ENCODE assay signal across 17 mouse cellular contexts in the genomic region with DNA sequence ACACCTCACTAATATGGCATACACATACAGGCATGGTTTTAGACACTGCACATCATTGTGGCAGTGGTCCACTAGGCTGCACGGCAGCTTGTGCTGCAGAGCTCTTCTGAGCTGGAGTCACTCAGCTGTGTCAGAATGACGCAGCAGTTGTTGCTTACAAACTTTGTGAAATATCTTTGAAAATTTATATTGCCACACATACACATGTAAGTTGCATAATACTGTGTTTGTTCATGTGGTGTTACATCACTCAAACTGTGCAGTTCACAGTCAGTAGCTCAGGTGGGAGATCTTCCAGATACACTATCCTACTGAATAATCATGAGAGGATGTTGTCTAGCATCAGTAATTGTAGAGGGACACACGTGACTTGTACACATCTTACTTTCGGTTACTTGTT. TPM values are rescaled to one million over a fixed set of nuclear protein-coding genes. Genes with fewer than 3 reads are reported as not detected.
DNase-seq lines count a peak whose midpoint lies in the region; ATAC-seq and TF ChIP-seq lines count a peak whose summit lies in the region.
"Had no signal": no experiment of that assay in that cellular context is flagged by ENCODE, and none has a peak within 500 bp of the region (broad histone marks: within the 10 kb centered on the region; RNA-seq: fewer than 3 reads in every experiment).

No protein-coding gene starts in this region.

- peaks cover 0 to 9% of the 10 kb centered on the region in 2 experiments; a peak in 2 of 4 replicates for H3K36me3 ChIP-seq in MEL (ENCODE audit: control insufficient read depth in 1 of 2, insufficient read depth in 2 of 2, low read length in 2 of 2)

- H3K9ac ChIP-seq in MEL (ENCODE audit: control insufficient read depth, low read depth, low read length, poor library complexity, severe bottlenecking), result no peak overlapping the region
- H3K9ac ChIP-seq: embryonic facial prominence, embryonic 12.5 days; forebrain, embryonic 12.5 days; heart, embryonic 13.5 days; hindbrain, embryonic 12.5 days had no signal

- no peak overlapping the region for H3K27ac ChIP-seq in MEL (ENCODE audit: control insufficient read depth, low read depth, low read length)
- H3K27ac ChIP-seq: embryonic facial prominence, embryonic 12.5 days; forebrain, embryonic 12.5 days; heart, embryonic 13.5 days; hindbrain, embryonic 12.5 days had no signal

- no peak for TF ChIP-seq RAD21 in MEL (IDR thresholded peaks at IDR 0.05; ENCODE audit: low read depth, low read length)

- H3K4me1 ChIP-seq in MEL (ENCODE audit: control insufficient read depth in 1 of 2, insufficient read depth in 2 of 2, low read length in 2 of 2), result no peaks in the 10 kb centered on the region
- H3K4me1 ChIP-seq: embryonic facial prominence, embryonic 12.5 days; forebrain, embryonic 12.5 days; hindbrain, embryonic 12.5 days had no signal

- no peak overlapping the region for H3K4me3 ChIP-seq in MEL (ENCODE audit: control insufficient read depth in 1 of 2, insufficient read depth in 1 of 2, low read depth in 2 of 2, low read length in 2 of 2)
- H3K4me3 ChIP-seq: embryonic facial prominence, embryonic 12.5 days; forebrain, embryonic 12.5 days; heart, embryonic 13.5 days; hindbrain, embryonic 12.5 days had no signal

- no peak for TF ChIP-seq POLR2A in MEL (IDR thresholded peaks at IDR 0.05; ENCODE audit: control insufficient read depth in 1 of 2, insufficient read depth in 1 of 2, low read depth in 1 of 2, low read length in 2 of 2, poor library complexity in 1 of 2)

- H3K9me3 ChIP-seq in MEL (replicated peaks; ENCODE audit: insufficient read depth, low read length), result no peaks in the 10 kb centered on the region
- H3K9me3 ChIP-seq: embryonic facial prominence, embryonic 12.5 days; forebrain, embryonic 12.5 days; heart, embryonic 13.5 days; hindbrain, embryonic 12.5 days had no signal

- no peaks in the 10 kb centered on the region; the same call in 1 of the 2 replicates for H3K79me2 ChIP-seq in MEL (ENCODE audit: control insufficient read depth, insufficient read depth, low read length, poor library complexity)

- peak; percentile 97 for ATAC-seq in granulocyte monocyte progenitor cell, adult 5-6 weeks (replicated peaks; ENCODE audit: poor library complexity, severe bottlenecking)

- H3K27me3 ChIP-seq in MEL (ENCODE audit: control insufficient read depth in 1 of 2, insufficient read depth in 2 of 2, low read length in 2 of 2), result no peaks in the 10 kb centered on the region
- H3K27me3 ChIP-seq: CH12.LX; embryonic facial prominence, embryonic 12.5 days; forebrain, embryonic 12.5 days; heart, embryonic 13.5 days; hindbrain, embryonic 12.5 days had no signal

- DNase-seq in 416B (ENCODE audit: low read depth) (peak; percentile 86), MEL (ENCODE audit: low read depth, low spot score) (no peak)
- DNase-seq in lung, postnatal 36 days, result peak; percentile 69
- no peak for DNase-seq in gastrocnemius, adult 18-20 months (ENCODE audit: low spot score)
- no peak for DNase-seq in left cerebral cortex, adult 11 months (ENCODE audit: low spot score)
- no peak for DNase-seq in yolk sac, embryonic 10.5 days (ENCODE audit: low spot score)
- DNase-seq: cerebellum, adult 9-11 months; gastrocnemius, postnatal 14 days; kidney, adult 8-10 months; right cerebral cortex, postnatal 14 days; thymus, adult 18-20 months had no signal

- TF ChIP-seq EP300 in MEL (IDR thresholded peaks at IDR 0.05; ENCODE audit: low read depth in 1 of 2, low read length in 2 of 2), result no peak

- TF ChIP-seq CTCF in MEL (IDR thresholded peaks at IDR 0.05 in 2 of 3, conservative IDR thresholded peaks at IDR 0.05 in 1 of 3; ENCODE audit: control insufficient read depth in 1 of 3, insufficient read depth in 1 of 3, low read depth in 2 of 3, low read length in 3 of 3, poor library complexity in 1 of 3, severe bottlenecking in 1 of 3), result no peak

TF ChIP-seq in MEL, 35 proteins besides CTCF, POLR2A, EP300 and RAD21:
- no peak for TF ChIP-seq CHD1 (IDR thresholded peaks at IDR 0.05; ENCODE audit: low read depth, low read length)
- 0 out of 2 replicates have a peak, but pooled peaks have one; percentile 26 for TF ChIP-seq GABPA (IDR thresholded peaks at IDR 0.05; ENCODE audit: low read depth, low read length)
- TF ChIP-seq USF1 (IDR thresholded peaks at IDR 0.05; ENCODE audit: low read depth, low read length), result no peak
- no peak for TF ChIP-seq ZC3H11A (IDR thresholded peaks at IDR 0.05; ENCODE audit: low read depth, low read length)
- TF ChIP-seq GATA1 (IDR thresholded peaks at IDR 0.05; ENCODE audit: low read depth, low read length), result no peak
- no peak for TF ChIP-seq ZKSCAN1 (IDR thresholded peaks at IDR 0.05; ENCODE audit: low read depth, low read length)
- no peak for TF ChIP-seq HCFC1 (IDR thresholded peaks at IDR 0.05; ENCODE audit: low read depth, low read length)
- no peak for TF ChIP-seq NRF1 (IDR thresholded peaks at IDR 0.05; ENCODE audit: insufficient read depth, low read depth, low read length, poor library complexity, severe bottlenecking)
TF ChIP-seq in MEL: peak in this region for 1.

RNA-seq across cellular contexts. Expression of a gene that starts 19.4 kb away (rescaled TPM):
- total RNA-seq in MEL (2012; rRNA removed), result 9.1 and 12.8 TPM in 2 replicates
- polyA plus RNA-seq in MEL (2012; ENCODE audit: insufficient read depth in 1 of 2, insufficient read length in 2 of 2, low read depth in 1 of 2, low replicate concordance in 2 of 2, missing spikeins in 1 of 2), result 10 to 100 TPM in 1 of 2 experiments, not detected in 1; 15.7 TPM
- 16.7 and 35.6 TPM in 2 replicates for total RNA-seq in granulocyte monocyte progenitor cell, adult 5-6 weeks (2014; fragmentation: Nextera tagmentation)
- total RNA-seq in granulocyte monocyte progenitor cell, adult 5-6 weeks (2017), result 20.5 and 28.2 TPM in 2 replicates
- total RNA-seq in gastrocnemius, adult 18-20 months (2021), result 10 to 100 TPM; 38.5 to 41.8 TPM

RNA-seq across cellular contexts. Expression of a gene that starts 53.5 kb away (rescaled TPM):
- 24.3 and 25.9 TPM in 2 replicates for total RNA-seq in MEL (2012; rRNA removed)
- polyA plus RNA-seq in MEL (2012; ENCODE audit: insufficient read depth in 1 of 2, insufficient read length in 2 of 2, low read depth in 1 of 2, low replicate concordance in 2 of 2, missing spikeins in 1 of 2), result 10 to 100 TPM in 1 of 2 experiments, not detected in 1; 49.2 TPM
- 41.1 and 47.0 TPM in 2 replicates for total RNA-seq in granulocyte monocyte progenitor cell, adult 5-6 weeks (2014; fragmentation: Nextera tagmentation)
- total RNA-seq in granulocyte monocyte progenitor cell, adult 5-6 weeks (2017), result 29.1 and 30.0 TPM in 2 replicates
- total RNA-seq in gastrocnemius, adult 18-20 months (2021), result 10 to 100 TPM; 27.0 to 27.1 TPM

Comparison
In these comparisons a context has a peak if more than half of its experiments do, and no peak if none do; other contexts are left out.
1. DNase-seq: peak in 416B (single experiment) and lung, postnatal 36 days (single experiment); none in MEL (single experiment), gastrocnemius, adult 18-20 months (single experiment), left cerebral cortex, adult 11 months (single experiment) and yolk sac, embryonic 10.5 days (single experiment).